Mouse (Mus musculus): Measurements from ENCODE around the gene Vangl2.
"Not testable (repeated sequence)": the region's sequence is repeated elsewhere in the genome, so short reads cannot be mapped to it uniquely, and the experiment has no call there.

Gene Vangl2

GRCm38 (mm10) chr1:171998820-171999597, 29.2 kb downstream of the Vangl2 start:
- no peak for DNase-seq

- DNase-seq: no peak
These were observed 31.5 kb downstream of the Vangl2 start for GRCm38 (mm10) chr1:171996701-171997100.

- DNase-seq: no peak
These were observed 33.1 kb downstream of the Vangl2 start for GRCm38 (mm10) chr1:171994918-171995715.

- no peak for DNase-seq
These were observed 33.7 kb downstream of the Vangl2 start for GRCm38 (mm10) chr1:171994501-171994900.

- no peak for DNase-seq
These were observed 35.2 kb downstream of the Vangl2 start for GRCm38 (mm10) chr1:171992901-171993530.

GRCm38 (mm10) chr1:171991883-171992282, 36.4 kb downstream of the Vangl2 start:
- DNase-seq: no peak

GRCm38 (mm10) chr1:171984121-171984520, 44.1 kb downstream of the Vangl2 start:
- no peak for DNase-seq

- no peak for DNase-seq
These were observed 44.8 kb downstream of the Vangl2 start for GRCm38 (mm10) chr1:171983372-171984001.

- no peak for DNase-seq
These were observed 45.5 kb downstream of the Vangl2 start for GRCm38 (mm10) chr1:171982740-171983139.

GRCm38 (mm10) chr1:171982170-171982569, 46.1 kb downstream of the Vangl2 start:
- DNase-seq: no peak

GRCm38 (mm10) chr1:171979969-171980730, 48.1 kb downstream of the Vangl2 start:
- DNase-seq: no peak

GRCm38 (mm10) chr1:171977891-171978290, 50.4 kb downstream of the Vangl2 start:
- no peak for DNase-seq

GRCm38 (mm10) chr1:171976826-171977539, 51.3 kb downstream of the Vangl2 start:
- DNase-seq: no peak

- DNase-seq: no peak
These were observed 52.4 kb downstream of the Vangl2 start for GRCm38 (mm10) chr1:171975831-171976230.

GRCm38 (mm10) chr1:171975377-171975776, 52.9 kb downstream of the Vangl2 start:
- DNase-seq: no peak

- not testable (repeated sequence) for DNase-seq
These were observed 53.9 kb downstream of the Vangl2 start for GRCm38 (mm10) chr1:171974361-171974760.

- DNase-seq: no peak
These were observed 57.2 kb downstream of the Vangl2 start for GRCm38 (mm10) chr1:171970854-171971586.

- DNase-seq: no peak
These were observed 59.0 kb downstream of the Vangl2 start for GRCm38 (mm10) chr1:171969221-171969620.

- no peak for DNase-seq
These were observed 62.0 kb downstream of the Vangl2 start for GRCm38 (mm10) chr1:171966054-171966790.

- no peak for DNase-seq
These were observed 64.6 kb downstream of the Vangl2 start for GRCm38 (mm10) chr1:171963613-171964012.

Data from right cerebral cortex, postnatal 4 days (tissue).